Mouse (Mus musculus): Measurements from ENCODE around the gene Olfr1264. TPM values are rescaled to one million over a fixed set of nuclear protein-coding genes. Genes with fewer than 3 reads are reported as not detected.

Gene Olfr1264
- not detected for polyA plus RNA-seq (2017; shearing (Covaris generic))

DNA sequence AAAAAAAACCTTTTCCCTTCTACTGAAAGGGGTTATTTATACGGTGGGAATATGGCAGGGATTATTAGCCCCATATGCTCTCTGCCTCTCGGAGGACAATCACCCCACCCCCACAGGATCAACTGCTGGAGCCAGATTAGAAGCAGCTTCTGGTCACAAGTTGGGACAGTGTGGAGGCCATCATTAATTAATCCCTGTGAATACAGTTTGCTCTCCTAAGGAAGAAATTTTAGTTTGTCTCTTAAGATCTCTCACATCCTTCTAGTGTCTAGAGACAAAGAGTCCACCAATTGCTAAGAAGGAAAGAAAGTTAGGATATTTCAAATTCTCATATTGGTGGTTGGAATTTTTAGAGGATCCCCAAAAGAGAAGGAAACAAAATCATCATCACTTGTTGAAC, at the start of gene Olfr1264:
Gene Olfr1264, minus strand, starts transcription at position 101 of the 400 bp plus-strand sequence.
- no peak for ATAC-seq

GRCm38 (mm10) chr2:90070065-90070464, 44.7 kb upstream of the Olfr1264 start:
- ATAC-seq, result no peak

DNA sequence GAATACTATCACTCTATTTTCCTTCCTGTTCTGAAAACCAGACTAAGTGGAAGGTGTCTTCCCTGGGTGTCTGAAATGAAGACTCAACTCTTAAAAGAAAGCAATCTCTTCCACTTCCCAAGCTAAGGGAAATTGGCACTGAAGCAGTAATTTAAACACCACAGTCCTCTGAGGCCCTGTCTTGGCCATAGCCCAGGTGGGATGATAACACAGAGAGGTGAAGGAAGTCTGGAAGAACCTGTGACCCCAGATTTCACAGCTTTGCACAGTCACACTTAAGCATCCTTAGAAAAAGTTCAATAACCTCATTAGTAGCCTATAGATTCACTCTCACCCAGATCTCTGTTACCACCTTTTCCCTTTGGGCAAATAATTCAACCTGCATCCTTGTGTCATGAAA, 38.1 kb upstream of the Olfr1264 start, which contains the start of gene Olfr140:
Gene Olfr140, minus strand, starts transcription at position 101 of the 400 bp plus-strand sequence.
- no peak for ATAC-seq

DNA sequence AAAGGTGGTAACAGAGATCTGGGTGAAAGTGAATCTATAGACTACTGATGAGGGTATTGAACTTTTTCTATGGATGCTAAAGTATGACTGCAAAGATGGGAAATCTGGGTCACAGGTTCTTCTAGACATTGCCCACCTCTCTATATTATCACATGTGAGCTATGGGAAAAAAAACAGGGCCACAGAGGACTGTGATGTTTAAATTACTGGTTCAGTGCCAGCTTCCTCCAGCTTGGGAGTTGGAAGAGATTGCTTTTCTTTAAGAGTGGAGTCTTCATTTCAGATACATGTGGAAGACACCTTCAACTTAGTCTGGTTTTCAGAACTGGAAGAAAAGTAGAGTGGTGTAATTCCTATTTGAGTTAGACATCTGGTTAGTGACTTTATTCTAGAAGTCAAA, 9.7 kb upstream of the Olfr1264 start, which contains the start of gene Olfr1265:
Gene Olfr1265, plus strand, starts transcription at position 301 of the 400 bp plus-strand sequence.
- no peak for ATAC-seq

DNA sequence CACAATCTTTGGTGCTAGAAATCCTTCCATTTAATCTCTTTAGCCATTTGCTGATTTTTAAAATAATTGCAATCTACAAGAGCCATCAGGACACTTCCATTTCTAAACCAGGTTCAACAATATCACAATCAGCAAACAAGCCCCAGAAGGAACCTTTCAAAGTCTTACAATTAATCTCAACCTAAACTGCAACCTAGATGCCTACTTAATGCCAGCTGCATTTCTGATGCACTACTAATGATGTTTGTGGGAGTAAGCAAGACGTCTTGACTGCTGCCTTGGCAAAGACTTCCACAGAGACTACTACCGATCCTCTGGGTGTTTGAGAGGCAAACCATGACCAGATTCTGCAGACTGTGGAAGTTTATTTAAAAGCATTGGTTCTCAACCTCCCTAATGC, 13.5 kb downstream of the Olfr1264 start, which contains the start of gene Olfr1263:
Gene Olfr1263, plus strand, starts transcription at position 301 of the 400 bp plus-strand sequence.
- no peak for ATAC-seq

GRCm38 (mm10) chr2:89999845-90000244, 25.5 kb downstream of the Olfr1264 start, which contains the start of gene Olfr1262:
Gene Olfr1262, plus strand, starts transcription at chr2:90000145.
- ATAC-seq, result no peak

DNA sequence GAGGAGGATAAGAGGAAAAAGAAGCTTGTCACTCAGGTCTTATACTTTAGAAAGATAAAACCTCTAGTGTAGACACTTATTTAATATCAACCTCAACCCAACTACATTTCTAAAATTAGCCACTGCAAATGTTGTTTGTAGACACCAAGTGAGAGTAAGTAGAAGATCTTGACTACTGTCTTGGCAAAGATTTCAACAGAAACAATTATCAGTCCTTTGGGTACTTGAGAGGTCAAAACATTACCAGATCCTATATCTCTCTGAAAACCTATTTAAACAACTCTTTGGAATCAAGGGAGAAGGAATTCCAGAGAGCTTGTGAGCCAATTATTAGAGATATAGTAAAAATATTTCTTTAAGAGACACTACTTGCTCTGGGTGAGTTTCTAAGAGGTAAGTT, 34.5 kb downstream of the Olfr1264 start, which contains the start of gene Olfr1261:
Gene Olfr1261, plus strand, starts transcription at position 301 of the 400 bp plus-strand sequence.
- ATAC-seq, result no peak

DNA sequence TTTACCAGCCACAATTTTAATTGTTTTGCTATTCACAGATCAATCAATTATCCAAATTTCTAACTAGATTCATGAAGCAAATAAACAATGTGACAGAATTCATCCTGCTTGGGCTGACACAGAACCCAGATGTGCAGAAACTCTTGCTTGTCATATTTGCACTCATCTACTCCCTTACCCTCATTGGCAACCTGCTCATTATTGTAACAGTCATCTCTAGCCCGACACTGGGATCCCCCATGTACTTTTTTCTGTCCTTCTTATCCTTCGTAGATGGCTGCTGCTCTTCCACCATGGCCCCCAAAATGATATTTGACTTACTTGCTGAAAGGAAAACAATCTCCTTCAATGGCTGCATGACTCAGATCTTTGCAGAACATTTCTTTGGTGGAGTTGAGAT, 47.7 kb downstream of the Olfr1264 start:
- ATAC-seq, result no peak

GRCm38 (mm10) chr2:89974184-89974583, 51.2 kb downstream of the Olfr1264 start, which contains the start of gene Olfr1260:
Gene Olfr1260, plus strand, starts transcription at chr2:89974340.
- ATAC-seq, result no peak

Other genes starting within 250 kb of the Olfr1264 start
- not detected for gene Olfr1254, start 232.0 kb downstream of the Olfr1264 start, polyA plus RNA-seq (2017; shearing (Covaris generic))
- not detected for gene Olfr1255, start 213.5 kb downstream of the Olfr1264 start, polyA plus RNA-seq (2017; shearing (Covaris generic))
- not detected for gene Olfr1256, start 184.0 kb downstream of the Olfr1264 start, polyA plus RNA-seq (2017; shearing (Covaris generic))
- gene Olfr48, start 177.4 kb downstream of the Olfr1264 start, polyA plus RNA-seq (2017; shearing (Covaris generic)), result not detected
- gene Olfr1257, start 147.1 kb downstream of the Olfr1264 start, polyA plus RNA-seq (2017; shearing (Covaris generic)), result not detected
- gene Olfr1258, start 98.3 kb downstream of the Olfr1264 start, polyA plus RNA-seq (2017; shearing (Covaris generic)), result under 1 TPM in 1 of 2 experiments, not detected in 1; 0.09 TPM
- gene Olfr1259, start 76.9 kb downstream of the Olfr1264 start, polyA plus RNA-seq (2017; shearing (Covaris generic)), result not detected
- gene Olfr1260, start 51.2 kb downstream of the Olfr1264 start, polyA plus RNA-seq (2017; shearing (Covaris generic)), result not detected
- not detected for gene Olfr1261, start 34.4 kb downstream of the Olfr1264 start, polyA plus RNA-seq (2017; shearing (Covaris generic))
- not detected for gene Olfr1262, start 25.4 kb downstream of the Olfr1264 start, polyA plus RNA-seq (2017; shearing (Covaris generic))
- not detected for gene Olfr1263, start 13.4 kb downstream of the Olfr1264 start, polyA plus RNA-seq (2017; shearing (Covaris generic))
- not detected for gene Olfr1265, start 9.8 kb upstream of the Olfr1264 start, polyA plus RNA-seq (2017; shearing (Covaris generic))
- gene Olfr140, start 38.0 kb upstream of the Olfr1264 start, polyA plus RNA-seq (2017; shearing (Covaris generic)), result not detected
- under 1 TPM in 1 of 2 experiments, not detected in 1; 0.09 TPM for gene Olfr1269, start 95.8 kb upstream of the Olfr1264 start, polyA plus RNA-seq (2017; shearing (Covaris generic))
- not detected for gene Olfr32, start 116.7 kb upstream of the Olfr1264 start, polyA plus RNA-seq (2017; shearing (Covaris generic))
- not detected for gene Olfr1270, start 127.5 kb upstream of the Olfr1264 start, polyA plus RNA-seq (2017; shearing (Covaris generic))
- not detected for gene Olfr1506, start 198.9 kb upstream of the Olfr1264 start, polyA plus RNA-seq (2017; shearing (Covaris generic))
- not detected for gene Olfr142, start 232.0 kb upstream of the Olfr1264 start, polyA plus RNA-seq (2017; shearing (Covaris generic))
- gene Olfr1271, start 245.5 kb upstream of the Olfr1264 start, polyA plus RNA-seq (2017; shearing (Covaris generic)), result under 1 TPM in 1 of 2 experiments, not detected in 1; 0.20 TPM

Measured in CD4-positive, CD25-positive, alpha-beta regulatory T cell, adult 4 months (primary cell).